Comparison of ENCODE assay signal across 19 mouse cellular contexts in genomic region chr11:73161616-73162015, GRCm38 (mm10). TPM values are rescaled to one million over a fixed set of nuclear protein-coding genes. Genes with fewer than 3 reads are reported as not detected.
DNase-seq lines count a peak whose midpoint lies in the region; ATAC-seq and TF ChIP-seq lines count a peak whose summit lies in the region.
"Had no signal": no experiment of that assay in that cellular context is flagged by ENCODE, and none has a peak within 500 bp of the region (broad histone marks: within the 10 kb centered on the region; RNA-seq: fewer than 3 reads in every experiment).

No protein-coding gene starts in this region.

- intact Hi-C loops in heart, adult 2 months (cut with DNase I), result no loop called here
- intact Hi-C loops in heart, postnatal 25 days (cut with DNase I), result no loop called here
- intact Hi-C loops in heart, postnatal 36 days (cut with DNase I), result no loop called here

- no peak overlapping the region for H3K9ac ChIP-seq in heart, adult 2 months (ENCODE audit: low read depth, low read length)
- no peak overlapping the region for H3K9ac ChIP-seq in heart, postnatal 0 days (replicated peaks; ENCODE audit: low read depth, low read length)
- H3K9ac ChIP-seq: embryonic facial prominence, embryonic 12.5 days; forebrain, embryonic 13.5 days; forebrain, postnatal 0 days; hindbrain, embryonic 13.5 days had no signal

- H3K27ac ChIP-seq in heart, adult 2 months, result peak overlapping the region; percentile 92
- peak overlapping the region; percentile 79 for H3K27ac ChIP-seq in heart, postnatal 0 days (ENCODE audit: low read depth)
- H3K27ac ChIP-seq in embryonic fibroblast, embryonic 13.5 days (ENCODE audit: insufficient read depth, low read length), result peak overlapping the region; percentile 18; the same call in 1 of the 2 replicates
- H3K27ac ChIP-seq: embryonic facial prominence, embryonic 12.5 days; forebrain, embryonic 13.5 days; hindbrain, embryonic 13.5 days; hindbrain, postnatal 0 days had no signal

- no peak overlapping the region for H3K4me3 ChIP-seq in heart, adult 2 months
- H3K4me3 ChIP-seq in heart, postnatal 0 days (ENCODE audit: low read depth, low read length), result no peak overlapping the region
- H3K4me3 ChIP-seq in embryonic fibroblast, embryonic 13.5 days (ENCODE audit: insufficient read depth, low read length), result no peak overlapping the region; the same call in 1 of the 2 replicates
- H3K4me3 ChIP-seq: forebrain, embryonic 13.5 days had no signal

- H3K79me2 ChIP-seq in heart, adult 2 months (replicated peaks; ENCODE audit: control insufficient read depth, insufficient read depth, low read length), result no peaks in the 10 kb centered on the region

- TF ChIP-seq CTCF in heart, adult 2 months (IDR thresholded peaks at IDR 0.05), result no peak
- TF ChIP-seq CTCF in heart, postnatal 0 days (IDR thresholded peaks at IDR 0.05; ENCODE audit: low read depth), result no peak
- no peak for TF ChIP-seq CTCF in embryonic fibroblast, embryonic 13.5 days (IDR thresholded peaks at IDR 0.05; ENCODE audit: borderline replicate concordance, insufficient read depth, low read length)

- H3K27me3 ChIP-seq in heart, adult 2 months (ENCODE audit: control insufficient read depth, insufficient read depth, low read length), result no peaks in the 10 kb centered on the region
- H3K27me3 ChIP-seq in heart, postnatal 0 days (ENCODE audit: control insufficient read depth, insufficient read depth, low read length), result peaks cover 19% of the 10 kb centered on the region

- no peak for TF ChIP-seq EP300 in heart, adult 2 months (IDR thresholded peaks at IDR 0.05; ENCODE audit: insufficient read depth, low read depth, low read length)
- TF ChIP-seq EP300 in heart, postnatal 0 days (IDR thresholded peaks at IDR 0.05; ENCODE audit: low read depth), result no peak

- no peak for ATAC-seq in heart, postnatal 0 days (ENCODE audit: insufficient read depth, low read depth)
- no peak for ATAC-seq in erythroid progenitor cell, adult 5-6 weeks (replicated peaks; ENCODE audit: low FRiP score, poor library complexity, severe bottlenecking)
- no peak for ATAC-seq in activated CD4-positive, CD25-positive, alpha-beta regulatory T cell, adult 4 months
- ATAC-seq: forebrain, embryonic 13.5 days; forebrain, postnatal 0 days had no signal

- H3K9me3 ChIP-seq in heart, postnatal 0 days (replicated peaks; ENCODE audit: control insufficient read depth, low read length), result no peaks in the 10 kb centered on the region
- H3K9me3 ChIP-seq: embryonic facial prominence, embryonic 12.5 days; forebrain, embryonic 13.5 days; hindbrain, embryonic 13.5 days had no signal

- DNase-seq in heart, adult 2 months, result no peak
- DNase-seq in heart, postnatal 25 days (ENCODE audit: low spot score), result no peak
- DNase-seq in heart, postnatal 0 days (ENCODE audit: low spot score), result no peak
- no peak for DNase-seq in heart, postnatal 36 days
- DNase-seq in 3T3-L1 (ENCODE audit: low read depth, low spot score), result peak; percentile 74
- DNase-seq: adrenal gland, postnatal 14 days; cerebellum, adult 11 months; cerebellum, adult 8-10 months; cerebellum, postnatal 25 days; forebrain, postnatal 0 days had no signal

- no peaks in the 10 kb centered on the region for H3K4me1 ChIP-seq in heart, adult 2 months (ENCODE audit: control insufficient read depth, insufficient read depth, low read length)
- peaks cover 6% of the 10 kb centered on the region; the same call in 1 of the 2 replicates for H3K4me1 ChIP-seq in heart, postnatal 0 days (ENCODE audit: control insufficient read depth, insufficient read depth)
- peaks cover 8% of the 10 kb centered on the region for H3K4me1 ChIP-seq in embryonic fibroblast, embryonic 13.5 days (ENCODE audit: control insufficient read depth, insufficient read depth, low read length)

- 71% methylated on average over 4 of the region's 4 CpGs for WGBS in heart, adult 2 months
- 76% methylated on average over 4 of the region's 4 CpGs for WGBS in heart, postnatal 0 days

- no peak for TF ChIP-seq POLR2A in heart, adult 2 months (IDR thresholded peaks at IDR 0.05; ENCODE audit: insufficient read depth, low read depth, low read length)
- no peak for TF ChIP-seq POLR2A in embryonic fibroblast, embryonic 13.5 days (IDR thresholded peaks at IDR 0.05; ENCODE audit: low read depth, low read length)

- H3K4me2 ChIP-seq in heart, postnatal 0 days (ENCODE audit: low read depth, low read length), result no peak overlapping the region

- no peaks in the 10 kb centered on the region for H3K36me3 ChIP-seq in heart, adult 2 months (ENCODE audit: control insufficient read depth, insufficient read depth, low read length)
- no peaks in the 10 kb centered on the region for H3K36me3 ChIP-seq in heart, postnatal 0 days (replicated peaks; ENCODE audit: control insufficient read depth, insufficient read depth, low read length)
- H3K36me3 ChIP-seq: embryonic facial prominence, embryonic 12.5 days; hindbrain, embryonic 13.5 days had no signal

RNA-seq across cellular contexts. Expression of gene P2rx5, which starts 1.4 kb away (rescaled TPM):
- total RNA-seq in heart, adult 2 months (2021), result 10 to 100 TPM; 13.1 to 14.6 TPM
- 11.3 and 19.5 TPM in 2 replicates for polyA plus RNA-seq in heart, adult 2 months (2012; rRNA removed)
- 10 to 100 TPM; 13.0 to 13.3 TPM for total RNA-seq in heart, postnatal 25 days (2021)
- total RNA-seq in heart, postnatal 0 days (2014; rRNA removed; ENCODE audit: low replicate concordance), result 2.0 and 4.3 TPM in 2 replicates
- polyA plus RNA-seq in heart, postnatal 0 days (2015; fragmentation: Nextera tagmentation; extraction: Ambion mirVana), result 1.6 and 1.7 TPM in 2 replicates
- 10 to 100 TPM; 13.1 to 17.9 TPM for total RNA-seq in heart, postnatal 36 days (2021)
- 4.2 and 4.5 TPM in 2 replicates for polyA plus RNA-seq in embryonic fibroblast, embryonic 13.5 days (2011; ENCODE audit: insufficient read length, low read depth, missing spikeins)
- total RNA-seq in erythroid progenitor cell, adult 5-6 weeks (2015; ENCODE audit: low replicate concordance), result not detected in 2 replicates
- not detected in 2 replicates for total RNA-seq in erythroid progenitor cell, adult 5-6 weeks (2017; ENCODE audit: low replicate concordance)
- under 1 TPM in 1 of 2 experiments, not detected in 1; 0.19 TPM for polyA plus RNA-seq in activated CD4-positive, CD25-positive, alpha-beta regulatory T cell, adult 4 months (2017; shearing (Covaris generic))
- total RNA-seq: hematopoietic stem cell, adult 5-6 weeks had no signal
- polyA plus RNA-seq: intestine, embryonic 14.5 days had no signal

RNA-seq across cellular contexts. Expression of gene Emc6, which starts 15.2 kb away (rescaled TPM):
- 10 to 100 TPM; 80.5 to 98.5 TPM for total RNA-seq in heart, adult 2 months (2021)
- polyA plus RNA-seq in heart, adult 2 months (2012; rRNA removed), result 50.5 and 54.3 TPM in 2 replicates
- 10 to 100 TPM; 78.3 to 84.4 TPM for total RNA-seq in heart, postnatal 25 days (2021)
- total RNA-seq in heart, postnatal 0 days (2014; rRNA removed; ENCODE audit: low replicate concordance), result 122 and 178 TPM in 2 replicates
- 123 and 132 TPM in 2 replicates for polyA plus RNA-seq in heart, postnatal 0 days (2015; fragmentation: Nextera tagmentation; extraction: Ambion mirVana)
- total RNA-seq in heart, postnatal 36 days (2021), result 10 to 100 TPM; 82.2 to 94.1 TPM
- polyA plus RNA-seq in embryonic fibroblast, embryonic 13.5 days (2011; ENCODE audit: insufficient read length, low read depth, missing spikeins), result 37.9 and 40.7 TPM in 2 replicates
- total RNA-seq in erythroid progenitor cell, adult 5-6 weeks (2015; ENCODE audit: low replicate concordance), result 16.9 and 27.2 TPM in 2 replicates
- total RNA-seq in erythroid progenitor cell, adult 5-6 weeks (2017; ENCODE audit: low replicate concordance), result 8.0 and 31.8 TPM in 2 replicates
- polyA plus RNA-seq in activated CD4-positive, CD25-positive, alpha-beta regulatory T cell, adult 4 months (2017; shearing (Covaris generic)), result 10 to 100 TPM; 50.2 to 65.2 TPM

RNA-seq across cellular contexts. Expression of gene Tax1bp3, which starts 15.3 kb away (rescaled TPM):
- 10 to 100 TPM; 45.0 to 48.5 TPM for total RNA-seq in heart, adult 2 months (2021)
- 60.4 and 63.0 TPM in 2 replicates for polyA plus RNA-seq in heart, adult 2 months (2012; rRNA removed)
- total RNA-seq in heart, postnatal 25 days (2021), result 10 to 100 TPM; 45.9 to 50.0 TPM
- total RNA-seq in heart, postnatal 0 days (2014; rRNA removed; ENCODE audit: low replicate concordance), result 103 and 144 TPM in 2 replicates
- 217 and 224 TPM in 2 replicates for polyA plus RNA-seq in heart, postnatal 0 days (2015; fragmentation: Nextera tagmentation; extraction: Ambion mirVana)
- 10 to 100 TPM; 47.1 to 48.1 TPM for total RNA-seq in heart, postnatal 36 days (2021)
- 129 and 131 TPM in 2 replicates for polyA plus RNA-seq in embryonic fibroblast, embryonic 13.5 days (2011; ENCODE audit: insufficient read length, low read depth, missing spikeins)
- total RNA-seq in erythroid progenitor cell, adult 5-6 weeks (2015; ENCODE audit: low replicate concordance), result 2.1 and 9.4 TPM in 2 replicates
- total RNA-seq in erythroid progenitor cell, adult 5-6 weeks (2017; ENCODE audit: low replicate concordance), result 3.3 and 6.9 TPM in 2 replicates
- polyA plus RNA-seq in activated CD4-positive, CD25-positive, alpha-beta regulatory T cell, adult 4 months (2017; shearing (Covaris generic)), result 10 to 100 TPM; 20.6 to 28.4 TPM

RNA-seq across cellular contexts. Expression of gene Haspin, which starts 23.5 kb away (rescaled TPM):
- total RNA-seq in heart, adult 2 months (2021), result under 1 TPM; 0.16 TPM
- polyA plus RNA-seq in heart, adult 2 months (2012; rRNA removed), result 0.15 and 0.23 TPM in 2 replicates
- total RNA-seq in heart, postnatal 25 days (2021), result under 1 TPM; 0.17 to 0.34 TPM
- total RNA-seq in heart, postnatal 0 days (2014; rRNA removed; ENCODE audit: low replicate concordance), result 2.4 and 6.0 TPM in 2 replicates
- 3.0 and 4.0 TPM in 2 replicates for polyA plus RNA-seq in heart, postnatal 0 days (2015; fragmentation: Nextera tagmentation; extraction: Ambion mirVana)
- total RNA-seq in heart, postnatal 36 days (2021), result under 1 TPM; 0.22 to 0.28 TPM
- polyA plus RNA-seq in embryonic fibroblast, embryonic 13.5 days (2011; ENCODE audit: insufficient read length, low read depth, missing spikeins), result 5.6 and 6.4 TPM in 2 replicates
- 44.3 and 57.4 TPM in 2 replicates for total RNA-seq in erythroid progenitor cell, adult 5-6 weeks (2015; ENCODE audit: low replicate concordance)
- total RNA-seq in erythroid progenitor cell, adult 5-6 weeks (2017; ENCODE audit: low replicate concordance), result 65.1 and 71.6 TPM in 2 replicates
- polyA plus RNA-seq in activated CD4-positive, CD25-positive, alpha-beta regulatory T cell, adult 4 months (2017; shearing (Covaris generic)), result 1 to 10 TPM; 8.6 to 8.7 TPM

RNA-seq across cellular contexts. Expression of gene Ctns, which starts 37.2 kb away (rescaled TPM):
- 10 to 100 TPM; 10.7 to 11.8 TPM for total RNA-seq in heart, adult 2 months (2021)
- 12.7 and 15.4 TPM in 2 replicates for polyA plus RNA-seq in heart, adult 2 months (2012; rRNA removed)
- total RNA-seq in heart, postnatal 25 days (2021), result 10 to 100 TPM; 12.1 to 14.3 TPM
- total RNA-seq in heart, postnatal 0 days (2014; rRNA removed; ENCODE audit: low replicate concordance), result 17.0 and 17.3 TPM in 2 replicates
- 10.3 and 10.7 TPM in 2 replicates for polyA plus RNA-seq in heart, postnatal 0 days (2015; fragmentation: Nextera tagmentation; extraction: Ambion mirVana)
- total RNA-seq in heart, postnatal 36 days (2021), result 10 to 100 TPM in 1 of 2 experiments, 1 to 10 TPM in 1; 8.3 to 13.3 TPM
- polyA plus RNA-seq in embryonic fibroblast, embryonic 13.5 days (2011; ENCODE audit: insufficient read length, low read depth, missing spikeins), result 17.9 and 22.1 TPM in 2 replicates
- 5.9 and 11.9 TPM in 2 replicates for total RNA-seq in erythroid progenitor cell, adult 5-6 weeks (2015; ENCODE audit: low replicate concordance)
- 7.7 and 15.1 TPM in 2 replicates for total RNA-seq in erythroid progenitor cell, adult 5-6 weeks (2017; ENCODE audit: low replicate concordance)
- 1 to 10 TPM; 8.6 to 8.9 TPM for polyA plus RNA-seq in activated CD4-positive, CD25-positive, alpha-beta regulatory T cell, adult 4 months (2017; shearing (Covaris generic))

Comparison
In these comparisons a context has a peak if more than half of its experiments do, and no peak if none do; other contexts are left out.
1. H3K27ac ChIP-seq: peak in every context shown above with its lines; median percentile 92 in heart, adult 2 months; 79 in heart, postnatal 0 days; 18 in embryonic fibroblast, embryonic 13.5 days.
2. RNA of gene Tax1bp3, which starts 15.3 kb away (total RNA-seq): 103 to 144 TPM in heart, postnatal 0 days, 45.9 to 50.0 TPM in heart, postnatal 25 days, 45.0 to 48.5 TPM in heart, adult 2 months and 47.1 to 48.1 TPM in heart, postnatal 36 days; 2.1 to 9.4 TPM in erythroid progenitor cell, adult 5-6 weeks; every median in the first group is over 4 times any median in the second.